Mouse (Mus musculus) adrenal gland, adult 18-20 months (tissue): Measurements from ENCODE around the gene Ksr2. TPM values are rescaled to one million over a fixed set of nuclear protein-coding genes. Genes with fewer than 3 reads are reported as not detected.
"Not testable (repeated sequence)": the region's sequence is repeated elsewhere in the genome, so short reads cannot be mapped to it uniquely, and the experiment has no call there.

ENCODE experiments used
- DNase-seq, 2 experiments: peaks; one replicate each; pipeline ENCODE4 v3.0.0; 2021 to 2022; ENCODE audit warnings: low spot score in 2 of 2
- total RNA-seq, 2 experiments: library from RNA; stranded (reverse); gene quantifications; 1 replicate in 1 of 2; 2 replicates in 1 of 2; pipeline ENCODE4 v1.2.3; 2021

The Ksr2 gene
- total RNA-seq, 2 experiments from 2014 or later, result 4.3 to 4.5 TPM

- DNase-seq, result no peak
Measured at GRCm38 (mm10) chr5:117602026-117602425, 188.2 kb downstream of the Ksr2 start.

- DNase-seq, result no peak
Measured at GRCm38 (mm10) chr5:117607761-117608309, 194.0 kb downstream of the Ksr2 start.

GRCm38 (mm10) chr5:117614331-117615024, 200.7 kb downstream of the Ksr2 start:
- DNase-seq, result peak; percentile 71 to 75

GRCm38 (mm10) chr5:117620292-117620691, 206.5 kb downstream of the Ksr2 start:
- DNase-seq, result no peak

- no peak for DNase-seq
Measured at GRCm38 (mm10) chr5:117622221-117622620, 208.4 kb downstream of the Ksr2 start.

- DNase-seq, result not testable (repeated sequence)
Measured at GRCm38 (mm10) chr5:117623206-117623605, 209.4 kb downstream of the Ksr2 start.

GRCm38 (mm10) chr5:117626907-117627306, 213.1 kb downstream of the Ksr2 start:
- no peak for DNase-seq

GRCm38 (mm10) chr5:117628351-117628750, 214.6 kb downstream of the Ksr2 start:
- peak; percentile 30 to 41 for DNase-seq

GRCm38 (mm10) chr5:117629570-117629969, 215.8 kb downstream of the Ksr2 start:
- DNase-seq, result no peak

- DNase-seq, result no peak
Measured at GRCm38 (mm10) chr5:117635211-117635610, 221.4 kb downstream of the Ksr2 start.

GRCm38 (mm10) chr5:117635838-117636237, 222.0 kb downstream of the Ksr2 start:
- no peak for DNase-seq

- no peak for DNase-seq
Measured at GRCm38 (mm10) chr5:117641585-117641984, 227.8 kb downstream of the Ksr2 start.

GRCm38 (mm10) chr5:117651238-117651886, 237.6 kb downstream of the Ksr2 start:
- no peak for DNase-seq

GRCm38 (mm10) chr5:117658641-117659040, 244.8 kb downstream of the Ksr2 start:
- DNase-seq, result no peak

GRCm38 (mm10) chr5:117659596-117659995, 245.8 kb downstream of the Ksr2 start:
- no peak for DNase-seq

- DNase-seq, result no peak
Measured at GRCm38 (mm10) chr5:117665181-117665580, 251.4 kb downstream of the Ksr2 start.

- no peak for DNase-seq
Measured at GRCm38 (mm10) chr5:117667314-117667713, 253.5 kb downstream of the Ksr2 start.

GRCm38 (mm10) chr5:117669265-117669664, 255.5 kb downstream of the Ksr2 start:
- DNase-seq, result no peak

GRCm38 (mm10) chr5:117669843-117670242, 256.0 kb downstream of the Ksr2 start:
- no peak for DNase-seq

- no peak for DNase-seq
Measured at GRCm38 (mm10) chr5:117671362-117671761, 257.6 kb downstream of the Ksr2 start.

- DNase-seq, result no peak
Measured at GRCm38 (mm10) chr5:117675840-117676239, 262.0 kb downstream of the Ksr2 start.

GRCm38 (mm10) chr5:117677231-117677630, 263.4 kb downstream of the Ksr2 start:
- no peak for DNase-seq
